In genomic region chr1:86354186-86354585, GRCm38 (mm10) we compare ENCODE assay signal across 20 mouse cellular contexts.
"Had no signal": no experiment of that assay in that cellular context is flagged by ENCODE, and none has a peak within 500 bp of the region (broad histone marks: within the 10 kb centered on the region; RNA-seq: fewer than 3 reads in every experiment).

No protein-coding gene starts in this region.

- DNase-seq: kidney, postnatal 14 days; kidney, postnatal 4 days; liver; lung, adult 18-20 months; lung, postnatal 10 days; lung, postnatal 36 days; right cerebral cortex, postnatal 14 days; right cerebral cortex, postnatal 4 days; thymus, adult 2 months; thymus, postnatal 14 days; thymus, postnatal 4 days had no signal

- H3K4me3 ChIP-seq: limb, embryonic 10.5 days; limb, embryonic 13.5 days; liver, embryonic 12.5 days; liver, embryonic 15.5 days; lung, embryonic 15.5 days; megakaryocyte, embryonic 14.5 days; midbrain, embryonic 10.5 days; midbrain, embryonic 13.5 days; myocyte had no signal

- H3K9me3 ChIP-seq: limb, embryonic 10.5 days; limb, embryonic 13.5 days; liver, embryonic 12.5 days; liver, embryonic 15.5 days; lung, embryonic 15.5 days; megakaryocyte, embryonic 14.5 days; midbrain, embryonic 10.5 days; midbrain, embryonic 13.5 days had no signal

- H3K27me3 ChIP-seq: limb, embryonic 13.5 days; liver, embryonic 12.5 days; liver, embryonic 15.5 days; lung, embryonic 15.5 days; megakaryocyte, embryonic 14.5 days; midbrain, embryonic 13.5 days had no signal
